Mouse (Mus musculus): ENCODE data around the gene Dcps.

Dcps gene

DNA sequence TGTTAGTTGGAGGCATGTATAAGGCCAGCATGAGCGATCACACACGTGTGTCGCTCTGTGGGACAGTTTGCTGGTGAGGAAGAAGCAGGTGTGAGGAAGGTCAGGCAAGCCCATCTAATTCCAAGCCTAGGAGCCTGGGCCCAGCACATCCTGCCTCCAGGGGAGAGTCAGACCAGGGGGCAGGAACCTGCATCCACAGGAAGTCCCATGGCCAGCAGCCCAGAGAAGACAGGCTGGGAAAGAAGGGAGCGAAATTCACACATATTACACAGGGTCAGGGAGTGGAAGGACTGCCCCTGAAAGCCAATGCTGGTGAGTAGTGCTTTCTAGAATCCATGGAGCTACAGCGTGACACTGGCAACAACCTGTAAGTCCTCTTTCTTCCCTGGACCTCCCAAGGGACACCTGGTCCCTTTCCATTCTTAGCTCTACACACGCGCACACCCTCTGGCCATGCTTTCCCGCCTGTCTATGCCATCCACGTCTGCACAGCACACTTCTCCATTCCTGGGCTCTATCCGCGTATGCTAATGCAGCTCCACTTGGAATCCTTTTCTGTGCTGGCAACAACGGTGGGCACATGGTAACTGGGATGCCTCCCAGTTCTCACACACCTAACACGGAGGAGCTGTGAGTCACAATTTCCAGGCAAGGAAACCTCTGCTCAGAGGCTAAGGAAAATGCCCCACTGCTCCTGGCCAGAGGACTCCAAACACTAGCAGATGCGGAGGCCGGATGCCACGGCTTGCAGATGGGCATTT lies 44.0 kb downstream of the Dcps start:
- no peak for DNase-seq (ENCODE audit: low read depth, low spot score)

DNA sequence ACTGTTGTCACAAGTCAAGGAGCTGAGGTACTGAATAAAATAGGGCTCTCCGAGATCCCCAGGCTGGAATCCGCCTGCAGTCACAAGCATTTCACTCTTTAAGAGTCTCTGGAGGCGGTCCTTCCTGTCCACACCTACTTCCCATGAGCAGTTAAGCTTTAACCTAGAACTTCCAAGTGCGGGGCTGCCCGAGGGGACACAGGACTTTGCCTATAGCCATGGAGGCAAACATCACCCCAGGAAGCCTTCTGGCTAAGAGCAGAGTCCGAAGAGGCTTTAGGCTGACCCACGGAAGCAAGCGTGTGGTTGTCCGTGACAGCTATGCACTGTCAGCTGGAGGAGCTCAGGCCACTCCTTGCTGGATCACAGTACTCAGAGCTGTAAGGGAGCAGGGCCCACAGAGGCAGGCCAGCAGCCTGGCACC lies 46.9 kb downstream of the Dcps start:
- DNase-seq (ENCODE audit: low read depth, low spot score), result no peak

DNA sequence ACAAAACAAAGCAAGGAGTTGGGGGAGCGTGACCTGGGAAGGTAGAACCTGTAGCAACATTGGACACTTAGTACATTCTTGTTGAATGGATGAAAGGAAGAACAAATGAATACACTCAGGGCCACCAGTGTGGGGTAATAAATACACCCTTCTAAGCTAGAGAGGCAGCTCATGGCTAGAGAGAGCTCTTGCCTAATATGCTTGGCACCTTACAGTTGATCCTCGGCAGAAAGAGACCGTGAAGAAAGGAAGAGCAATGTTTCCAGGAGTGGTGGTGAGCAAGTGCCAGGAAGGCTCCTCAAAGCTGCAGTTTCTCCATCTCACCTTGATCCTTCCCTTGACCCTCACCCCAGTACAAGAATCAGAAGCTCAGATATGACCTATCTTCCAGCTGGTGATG lies 47.3 kb downstream of the Dcps start:
- no peak for DNase-seq (ENCODE audit: low read depth, low spot score)

DNA sequence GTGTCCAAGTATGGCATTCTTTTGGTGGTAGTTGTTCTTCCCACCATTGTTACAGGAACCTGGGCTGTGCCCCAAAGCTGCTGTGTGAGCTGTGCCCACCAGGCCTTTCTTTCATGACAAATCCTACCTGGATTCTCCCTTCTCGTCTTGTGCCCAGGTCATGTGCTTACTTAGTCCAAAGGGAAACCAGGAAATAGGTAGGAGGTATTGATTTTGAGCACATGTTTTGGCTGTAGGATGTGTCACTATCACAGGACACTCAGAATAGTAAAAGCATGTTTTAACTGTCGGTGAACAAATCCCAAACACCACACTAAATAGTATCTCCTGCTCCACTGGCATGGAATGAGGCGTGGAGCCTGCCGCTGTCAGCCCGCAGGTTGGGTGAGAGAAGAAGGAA lies 48.3 kb downstream of the Dcps start:
- DNase-seq (ENCODE audit: low read depth, low spot score), result no peak

DNA sequence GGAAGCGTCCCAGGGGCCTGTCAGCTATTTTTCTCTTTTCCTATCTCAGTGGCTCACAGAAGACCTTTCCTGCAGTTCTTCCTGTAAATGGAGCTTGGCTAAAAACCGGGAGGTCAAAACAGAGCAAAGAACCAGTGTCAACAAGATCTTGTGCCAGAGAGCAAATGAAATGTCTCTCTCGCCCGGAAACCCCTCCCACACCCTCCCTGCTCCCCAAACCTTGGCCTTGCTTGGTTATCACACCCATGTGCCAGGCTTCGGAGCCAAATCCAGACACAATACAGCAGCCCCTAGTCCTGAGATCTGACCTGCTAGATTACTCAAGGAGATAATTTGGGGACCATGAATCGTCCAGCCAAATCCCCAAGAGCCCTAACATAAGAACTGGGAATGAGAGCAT lies 48.7 kb downstream of the Dcps start:
- DNase-seq (ENCODE audit: low read depth, low spot score), result no peak

DNA sequence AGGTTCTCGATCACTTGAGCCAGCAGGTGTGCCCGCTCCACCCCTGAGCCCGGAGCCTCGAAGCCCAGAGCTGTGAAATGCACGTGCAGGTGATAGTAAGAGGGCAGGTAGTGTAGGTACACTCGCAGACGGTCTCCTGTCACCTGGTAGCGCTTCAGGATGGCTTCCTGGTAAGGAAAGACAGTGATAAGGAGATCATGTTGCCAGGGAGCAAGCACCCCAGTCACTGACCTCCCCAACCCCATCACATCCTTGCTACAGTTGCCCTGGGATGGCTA lies 51.2 kb downstream of the Dcps start:
- DNase-seq (ENCODE audit: low read depth, low spot score), result no peak

DNA sequence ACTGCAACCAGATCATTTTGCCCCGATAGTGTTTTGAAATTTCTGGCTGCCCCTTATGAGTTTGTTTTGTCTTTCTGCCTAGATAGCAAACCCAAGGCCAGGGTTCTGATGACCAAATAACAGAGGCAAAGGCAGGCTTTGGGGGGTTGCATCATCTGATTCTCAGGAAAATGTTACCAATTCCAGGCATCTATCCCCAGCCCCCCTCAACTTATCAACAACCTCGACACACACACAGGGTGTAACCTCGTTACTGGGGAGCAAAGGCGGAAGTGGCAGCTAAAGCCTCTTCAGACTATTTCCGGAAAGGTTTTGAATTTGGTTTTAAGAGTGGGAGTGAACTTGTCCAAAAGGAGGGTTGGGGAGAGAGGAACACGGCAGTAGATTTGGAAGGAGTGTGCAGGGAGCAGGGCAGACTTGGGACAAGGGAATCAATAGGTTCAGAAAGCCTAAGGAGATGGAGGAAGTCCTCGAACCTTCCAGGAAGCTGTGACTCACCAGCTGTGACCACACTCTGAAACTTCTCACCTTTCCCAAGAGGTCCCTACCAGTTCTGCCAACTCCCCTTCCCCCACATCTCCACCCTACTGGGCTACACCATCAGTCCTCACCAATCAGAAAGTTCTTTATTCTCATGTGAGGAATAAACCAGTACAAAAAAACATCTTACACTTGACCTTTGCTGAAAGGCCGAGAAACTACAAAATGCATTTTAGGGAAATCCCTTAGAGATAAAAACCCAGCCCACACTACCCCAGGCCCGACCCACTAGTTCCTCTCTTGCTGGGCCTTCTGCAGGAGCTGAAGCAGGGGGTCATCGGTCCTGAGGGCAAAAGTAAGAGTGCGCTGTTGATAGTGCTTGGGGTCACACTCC lies 51.8 kb downstream of the Dcps start:
- DNase-seq (ENCODE audit: low read depth, low spot score), result no peak

DNA sequence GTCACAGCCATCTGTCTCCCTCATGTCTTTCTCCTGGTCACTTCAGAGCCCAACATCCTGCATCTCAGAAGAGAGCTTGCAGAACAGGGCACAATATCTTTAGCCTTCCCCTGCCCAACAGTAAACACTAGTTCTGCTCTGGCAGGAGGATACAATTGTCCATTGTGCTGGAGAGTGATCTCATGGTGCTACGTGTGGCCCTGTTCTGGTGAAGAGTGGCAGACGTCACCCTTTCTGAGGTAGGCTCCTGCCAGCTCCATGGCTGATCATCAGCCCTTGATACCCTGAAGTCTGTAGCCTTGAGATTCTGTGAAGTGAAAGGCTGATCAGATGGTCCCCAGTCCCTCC lies 52.4 kb downstream of the Dcps start:
- no peak for DNase-seq (ENCODE audit: low read depth, low spot score)

DNA sequence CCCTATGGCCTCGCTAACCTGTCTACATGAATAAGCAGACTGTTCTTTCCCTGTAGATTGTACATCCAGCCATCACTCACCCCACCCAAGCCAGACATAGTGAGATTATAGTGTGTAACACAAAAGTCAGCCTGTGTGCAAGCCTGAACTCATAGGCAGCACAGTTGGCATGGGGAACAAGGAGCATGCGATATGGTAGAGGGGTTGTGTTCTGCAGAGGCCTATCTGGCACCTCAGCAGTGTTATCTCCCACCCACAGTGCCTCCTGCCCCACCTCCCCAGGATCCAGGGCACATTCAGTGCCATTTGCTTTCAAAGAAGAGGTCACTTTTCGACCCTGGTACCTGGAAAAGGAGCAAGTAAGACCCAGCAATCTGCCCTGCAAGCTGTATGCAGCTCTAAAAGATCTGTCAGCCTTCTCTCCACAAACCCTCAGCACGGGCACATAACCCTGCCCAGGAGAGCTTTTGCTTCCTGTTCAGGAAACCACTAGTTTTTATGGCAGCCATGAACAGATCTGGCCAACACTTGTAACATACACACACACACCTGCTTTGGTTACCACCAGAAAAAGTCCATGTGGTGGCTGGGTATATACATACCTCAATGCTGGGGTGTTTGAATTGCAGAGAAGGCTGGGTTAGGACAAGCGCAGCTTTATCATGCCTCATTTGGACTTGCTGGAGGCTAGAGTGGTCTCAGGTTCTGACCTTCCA lies 53.2 kb downstream of the Dcps start:
- no peak for DNase-seq (ENCODE audit: low read depth, low spot score)

DNA sequence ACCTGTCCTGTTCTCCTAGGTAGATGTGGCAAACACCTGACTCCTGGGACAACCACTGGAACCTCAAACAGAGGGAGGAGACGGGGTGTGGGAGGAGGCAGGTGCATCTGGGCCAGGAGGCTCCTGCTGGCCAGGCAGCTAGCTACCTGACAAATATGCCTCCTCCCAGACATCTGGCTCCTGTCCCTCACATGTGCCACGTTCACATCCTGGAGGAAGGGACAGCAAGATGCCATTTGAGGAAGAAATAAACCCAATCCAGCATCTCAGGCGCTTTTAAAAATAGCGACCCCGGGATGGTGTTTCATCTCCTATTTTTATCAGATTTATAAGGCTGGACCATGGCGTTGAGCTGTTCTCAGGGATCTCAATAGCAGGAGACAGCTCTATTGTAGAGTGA lies 56.7 kb downstream of the Dcps start, which contains the start of gene St3gal4:
St3gal4 (minus strand) TSS at position 101 of the 400 bp plus-strand sequence.
- DNase-seq (ENCODE audit: low read depth, low spot score), result no peak

DNA sequence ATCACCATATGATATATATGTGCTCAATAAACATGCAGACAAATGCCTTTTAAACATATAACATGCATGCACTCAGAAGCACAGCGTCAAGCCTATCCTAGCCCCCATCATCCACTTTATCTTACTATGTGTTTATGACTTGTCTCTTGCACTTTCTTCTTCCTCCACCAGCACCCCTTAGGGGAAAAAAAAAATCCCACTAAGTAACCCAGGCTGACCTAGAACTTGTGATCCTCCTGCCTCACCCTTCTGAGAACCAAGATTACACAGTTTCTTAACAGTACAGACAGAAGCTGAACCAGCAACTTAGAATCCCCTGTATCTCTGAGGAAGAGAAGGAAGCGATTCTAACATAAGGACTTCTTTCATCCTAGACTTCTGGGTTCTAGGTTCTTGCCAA lies 57.3 kb downstream of the Dcps start:
- no peak for DNase-seq (ENCODE audit: low read depth, low spot score)

DNA sequence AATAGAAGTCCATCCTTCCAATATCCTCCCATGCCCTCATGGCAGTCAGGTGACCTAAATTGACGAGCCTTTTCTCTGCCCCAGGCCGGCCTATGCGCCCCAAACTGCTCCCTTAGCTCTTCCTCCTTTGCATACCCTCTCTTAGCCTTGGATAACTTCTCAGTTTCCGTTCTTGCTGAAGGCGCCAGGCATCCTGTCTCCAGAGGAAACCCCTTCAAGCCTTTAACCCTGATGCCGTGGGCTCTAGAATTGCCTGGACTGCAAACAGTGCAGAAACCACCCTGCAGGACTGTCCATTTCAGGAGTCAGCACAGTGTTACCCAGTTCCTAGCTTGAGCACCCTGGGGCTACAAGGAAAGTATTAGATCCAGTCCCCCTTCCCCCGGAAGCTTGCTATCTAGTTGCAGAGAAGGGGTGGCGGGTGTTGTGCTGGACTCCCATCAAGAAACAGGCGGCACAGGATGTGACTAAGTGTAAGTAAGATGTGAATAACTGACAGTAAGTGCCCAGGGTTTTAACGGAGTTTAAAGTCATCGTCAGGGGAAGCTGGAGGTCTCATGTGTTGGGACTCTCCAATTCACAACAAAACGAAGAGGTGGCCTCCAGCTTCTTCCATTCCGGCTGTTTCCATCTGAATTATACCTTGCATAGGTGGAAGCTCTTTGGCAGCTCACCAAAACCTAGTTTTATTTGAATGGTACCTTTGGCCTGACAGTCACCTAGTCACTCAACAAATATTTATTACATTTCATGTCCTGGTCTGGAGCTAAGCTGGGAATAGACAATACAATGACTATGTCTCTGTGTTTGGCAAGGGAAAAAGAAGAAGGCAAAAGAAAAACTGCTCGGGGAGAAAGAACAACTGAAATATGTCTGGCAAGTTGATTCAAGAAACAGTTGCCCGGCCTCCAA lies 58.2 kb downstream of the Dcps start:
- DNase-seq (ENCODE audit: low read depth, low spot score), result peak; percentile 16

DNA sequence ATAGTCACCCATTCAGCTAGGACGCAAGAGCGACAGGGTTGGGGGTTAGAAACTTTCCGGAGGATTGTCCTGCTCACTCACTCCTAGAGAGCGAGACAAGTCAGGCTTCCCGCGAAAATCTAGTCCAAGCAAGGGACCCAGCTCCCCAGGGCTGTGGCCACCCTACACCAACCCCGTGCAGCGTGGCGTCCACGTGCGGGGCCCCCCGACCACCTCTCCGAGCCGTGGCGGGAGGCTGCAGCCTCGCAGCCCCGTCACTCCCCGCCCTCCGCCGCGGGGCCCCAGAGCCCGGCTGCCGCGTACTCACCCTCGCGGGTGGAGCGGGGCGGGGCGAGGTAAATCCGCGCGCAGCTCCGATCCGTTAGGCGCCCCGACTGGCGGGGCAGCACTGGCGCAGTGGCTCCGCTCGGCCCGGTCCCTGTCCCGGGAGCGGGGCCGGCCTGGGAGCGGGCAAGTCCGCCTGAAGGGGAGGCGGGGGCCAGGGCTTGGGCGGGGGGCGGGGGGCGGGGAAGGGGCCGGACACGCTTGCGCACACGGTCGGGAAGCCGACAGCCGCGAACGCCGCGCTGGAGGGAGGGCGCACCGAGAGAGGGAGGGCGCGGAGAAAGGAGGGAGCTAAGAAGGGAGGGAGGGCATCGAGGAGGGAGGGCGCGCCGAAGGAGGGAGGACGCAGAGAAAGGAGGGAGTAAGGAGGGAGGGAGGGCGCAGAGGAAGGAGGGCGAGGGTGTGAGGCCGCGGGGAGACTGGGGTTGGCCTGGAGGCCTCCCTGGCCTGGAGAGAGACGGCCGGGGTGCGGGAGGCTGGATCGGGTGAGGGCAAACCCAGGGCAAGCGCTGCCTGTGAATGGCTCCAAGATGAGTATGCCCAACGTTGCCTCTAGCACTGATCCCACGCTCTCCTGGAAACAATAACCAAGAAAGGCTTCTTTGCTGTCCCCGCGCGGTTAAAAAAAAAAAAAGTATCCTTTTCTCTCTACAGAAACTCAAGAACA lies 59.2 kb downstream of the Dcps start:
- peak; percentile 85 for DNase-seq (ENCODE audit: low read depth, low spot score)

DNA sequence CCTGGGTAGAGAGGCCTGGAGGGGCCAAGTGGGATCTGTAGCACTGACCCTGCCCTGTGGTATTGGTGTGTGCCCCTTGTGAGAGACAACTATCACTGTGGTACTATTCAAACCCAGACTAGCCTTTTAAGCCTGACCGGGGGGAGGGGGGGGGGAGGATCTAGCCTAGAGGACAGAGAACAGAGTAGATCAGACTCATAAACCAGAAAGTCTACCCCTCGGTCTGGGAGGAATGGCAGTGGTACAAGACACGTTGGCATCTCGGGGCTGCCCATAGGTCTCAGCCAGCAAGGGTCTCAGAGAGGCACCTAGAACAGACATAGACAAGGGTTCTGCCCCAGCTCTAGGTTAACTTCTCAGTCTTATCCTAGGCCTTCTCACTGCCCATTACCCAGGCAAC lies 60.1 kb downstream of the Dcps start:
- no peak for DNase-seq (ENCODE audit: low read depth, low spot score)

DNA sequence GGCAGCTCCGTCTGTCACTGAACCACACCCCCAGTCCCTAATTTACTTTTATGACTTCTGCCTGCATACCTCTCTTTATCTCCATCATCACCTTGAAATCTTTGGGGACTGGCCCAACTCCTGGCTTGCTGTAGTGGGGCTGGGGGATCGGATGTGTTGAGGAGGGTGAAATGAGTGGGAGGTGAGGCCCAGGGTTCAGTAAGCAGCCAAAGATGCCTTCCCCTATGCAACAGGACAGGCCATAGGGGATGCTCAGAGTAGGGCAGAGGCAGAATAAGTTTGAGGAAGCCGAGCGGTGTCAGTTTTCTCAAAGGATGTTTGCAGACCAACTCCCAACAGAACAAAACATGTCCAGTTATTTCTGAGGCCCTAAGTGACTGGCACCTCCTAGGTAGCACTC lies 60.6 kb downstream of the Dcps start:
- no peak for DNase-seq (ENCODE audit: low read depth, low spot score)

DNA sequence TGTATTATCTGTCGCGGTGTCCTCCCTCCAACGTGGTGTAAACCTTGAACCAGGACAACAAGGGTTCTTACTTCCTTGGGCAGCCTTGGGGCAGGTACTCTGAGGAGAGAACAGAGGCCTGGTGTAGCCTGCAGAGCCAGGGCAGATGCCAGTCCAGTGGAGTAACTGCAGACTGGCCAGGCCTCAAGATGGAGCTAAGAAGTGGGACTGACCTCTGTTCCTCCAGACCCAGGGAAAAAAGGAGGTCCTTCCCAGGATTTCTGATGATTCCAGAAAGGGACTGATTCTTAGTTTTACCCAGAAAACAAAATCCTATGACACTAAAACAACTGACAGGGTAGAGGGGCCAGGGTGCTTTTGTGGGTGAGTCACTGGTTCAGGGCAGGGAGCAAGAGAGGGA lies 61.6 kb downstream of the Dcps start:
- DNase-seq (ENCODE audit: low read depth, low spot score), result no peak

DNA sequence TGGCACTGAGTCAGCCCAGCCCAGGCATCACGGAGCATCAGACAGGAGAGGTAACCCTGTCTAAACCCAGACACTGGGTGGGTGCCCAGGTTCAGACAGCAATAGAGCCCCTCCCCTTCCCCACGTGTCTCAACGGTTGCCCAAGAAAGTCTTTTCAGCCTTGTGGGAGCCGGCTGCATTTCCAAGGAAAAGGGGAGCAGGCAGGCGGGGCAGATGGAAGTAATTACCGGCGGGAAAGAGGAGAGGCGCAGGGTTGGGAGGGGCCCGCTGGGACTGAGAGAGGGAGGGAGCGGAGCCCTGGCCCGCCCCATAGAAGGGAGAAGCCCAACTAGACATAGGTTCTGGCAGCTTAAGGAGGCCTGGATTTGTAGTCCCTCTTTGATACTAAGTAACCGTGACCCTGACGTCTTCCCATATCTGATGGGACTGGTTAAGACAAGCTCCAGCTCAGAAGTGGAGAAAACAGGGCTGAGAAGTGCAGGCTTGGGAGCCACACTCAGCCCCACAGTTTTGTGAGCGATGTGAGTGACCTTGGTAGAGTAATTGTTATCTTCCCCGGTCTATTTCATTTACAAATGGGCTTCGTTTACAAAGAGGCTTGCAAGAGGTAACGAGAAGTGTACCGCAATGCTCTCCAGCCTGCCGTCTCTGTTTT lies 63.8 kb downstream of the Dcps start:
- peak; percentile 75 for DNase-seq (ENCODE audit: low read depth, low spot score)

DNA sequence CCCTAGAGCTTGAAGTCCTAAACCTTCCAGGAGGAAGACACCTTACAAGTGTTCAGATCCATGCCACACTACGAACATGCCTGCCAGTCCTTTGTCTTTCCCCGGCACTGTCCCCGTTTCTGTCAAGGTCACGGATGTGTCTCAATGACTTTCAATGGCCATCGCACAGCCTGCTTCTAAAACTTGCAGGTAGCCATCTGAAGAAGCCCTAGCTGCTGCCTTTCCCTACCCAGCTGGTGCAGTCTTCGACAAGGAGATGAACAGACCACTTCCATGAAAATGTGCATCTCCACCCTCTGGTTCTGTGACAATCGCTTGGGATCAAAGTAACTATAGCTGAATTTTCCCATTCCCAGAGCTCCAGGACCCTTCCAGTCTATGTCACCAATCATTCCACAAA lies 64.4 kb downstream of the Dcps start:
- DNase-seq (ENCODE audit: low read depth, low spot score), result no peak

DNA sequence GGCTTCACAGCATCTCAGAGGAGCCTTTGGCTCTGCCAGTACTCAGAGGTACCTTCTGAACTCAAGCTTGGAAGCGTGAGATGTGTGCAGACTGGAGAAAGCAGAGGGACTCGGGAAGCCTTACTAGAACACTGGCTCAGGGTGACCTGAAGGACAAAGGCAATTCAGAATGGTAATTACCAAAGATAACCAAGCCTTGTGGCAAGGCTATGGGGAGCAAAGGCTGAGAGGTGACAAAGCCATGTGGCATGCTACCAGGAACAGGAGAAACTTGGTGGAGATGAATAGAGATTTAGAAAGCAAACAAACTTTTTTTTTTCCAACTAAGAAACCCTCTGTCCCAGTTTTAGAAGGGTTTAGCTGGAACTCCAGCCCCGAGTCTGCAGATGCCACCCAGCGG lies 65.3 kb downstream of the Dcps start:
- no peak for DNase-seq (ENCODE audit: low read depth, low spot score)

DNA sequence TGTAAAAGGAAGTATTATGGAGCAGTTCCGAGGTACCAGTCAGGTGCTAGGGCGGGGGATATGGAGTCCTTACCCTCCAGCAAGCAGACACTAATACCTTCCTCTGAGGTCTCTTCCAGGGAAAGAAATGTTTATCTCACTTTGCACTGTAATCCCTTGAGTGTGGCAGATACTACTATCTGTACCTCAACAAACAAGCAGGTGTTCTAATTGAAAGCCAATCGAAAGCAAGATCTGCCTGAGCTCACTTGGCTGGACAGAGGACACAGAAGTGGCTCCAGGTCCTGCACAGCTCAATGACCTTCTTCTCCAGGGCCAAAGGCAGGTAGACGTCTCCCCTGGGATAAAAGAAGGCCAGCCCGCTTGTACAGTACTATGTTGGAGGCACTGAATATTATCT lies 65.8 kb downstream of the Dcps start:
- no peak for DNase-seq (ENCODE audit: low read depth, low spot score)
